Mouse (Mus musculus) CD4-positive, CD25-positive, alpha-beta regulatory T cell, adult 2 months (primary cell): ENCODE measurements around the gene Tagln.

Experiments
- DNase-seq: peaks from one replicate; pipeline ENCODE4 v3.0.0-alpha.2; 2012; ENCODE audit warnings: low read depth, low spot score

The Tagln gene

GRCm38 (mm10) chr9:45935628-45936210, at the start of gene Tagln:
TSS of gene Tagln (minus strand) at chr9:45936058.
- DNase-seq: no peak

- peak; percentile 62 for DNase-seq
Measured at GRCm38 (mm10) chr9:45985229-45985567, 49.3 kb upstream of the Tagln start.

GRCm38 (mm10) chr9:45984409-45985228, 48.8 kb upstream of the Tagln start:
- DNase-seq: peak; percentile 93

- peak; percentile 42 for DNase-seq
Measured at GRCm38 (mm10) chr9:45983676-45984408, 48.0 kb upstream of the Tagln start.

GRCm38 (mm10) chr9:45981331-45981730, 45.5 kb upstream of the Tagln start:
- DNase-seq: peak; percentile 64

- no peak for DNase-seq
Measured at GRCm38 (mm10) chr9:45980611-45981010, 44.8 kb upstream of the Tagln start.

GRCm38 (mm10) chr9:45979778-45980177, 43.9 kb upstream of the Tagln start:
- DNase-seq: no peak

- DNase-seq: peak; percentile 57
Measured at GRCm38 (mm10) chr9:45976884-45977283, 41.0 kb upstream of the Tagln start.

- DNase-seq: no peak
Measured at GRCm38 (mm10) chr9:45963577-45963976, 27.7 kb upstream of the Tagln start.

- no peak for DNase-seq
Measured at GRCm38 (mm10) chr9:45961855-45962254, 26.0 kb upstream of the Tagln start.

- DNase-seq: no peak
Measured at GRCm38 (mm10) chr9:45959661-45960060, 23.8 kb upstream of the Tagln start.

- no peak for DNase-seq
Measured at GRCm38 (mm10) chr9:45958851-45959250, 23.0 kb upstream of the Tagln start.

GRCm38 (mm10) chr9:45958023-45958670, 22.3 kb upstream of the Tagln start:
- DNase-seq: no peak

- DNase-seq: peak; percentile 94
Measured at GRCm38 (mm10) chr9:45955107-45955963, 19.5 kb upstream of the Tagln start, which contains the start of gene Sidt2. TSS of gene Sidt2 (minus strand) at chr9:45955258.

- DNase-seq: peak; percentile 76
Measured at GRCm38 (mm10) chr9:45954294-45955106, 18.6 kb upstream of the Tagln start.

- DNase-seq: peak; percentile 61
Measured at GRCm38 (mm10) chr9:45953511-45954293, 17.8 kb upstream of the Tagln start.

- DNase-seq: no peak
Measured at GRCm38 (mm10) chr9:45952890-45953289, 17.0 kb upstream of the Tagln start.

- DNase-seq: no peak
Measured at GRCm38 (mm10) chr9:45952057-45952456, 16.2 kb upstream of the Tagln start.

GRCm38 (mm10) chr9:45946872-45947183, 11.0 kb upstream of the Tagln start:
- DNase-seq: peak; percentile 42
